Mouse (Mus musculus): ENCODE data around the gene Nrp1. TPM values are rescaled to one million over a fixed set of nuclear protein-coding genes. Genes with fewer than 3 reads are reported as not detected.

Nrp1 gene
- polyA plus RNA-seq, 1 experiment from 2014 or later, result 82.9 TPM

DNA sequence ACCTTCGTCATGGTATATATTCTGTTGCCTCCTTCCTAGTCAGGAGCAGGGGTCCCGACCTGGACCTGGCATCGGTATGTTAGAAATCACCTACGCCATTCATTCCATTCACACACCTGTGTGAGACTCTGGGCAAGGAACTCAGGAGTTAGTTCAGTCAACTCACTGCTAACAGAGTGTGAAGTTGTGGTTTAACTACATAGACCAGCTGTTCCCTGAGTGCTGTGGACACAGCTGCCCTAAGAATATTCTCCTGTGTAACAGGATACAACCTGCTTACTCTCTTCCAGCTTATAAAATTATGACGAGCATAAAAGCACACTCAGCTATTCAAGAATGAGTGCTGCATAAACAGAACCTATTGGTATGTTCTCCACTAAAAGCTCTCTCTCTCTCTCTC is 41.9 kb downstream of the Nrp1 start:
- Histone ChIP-seq H3K4me2 (ENCODE audit: low read length) (no peak overlapping the region), H3K36me3 (ENCODE audit: control insufficient read depth, insufficient read depth, low read length) (no peaks in the 10 kb centered on the region), H3K27ac (ENCODE audit: low read depth, low read length) (no peak overlapping the region), H3K9me3 (ENCODE audit: control insufficient read depth, low read length) (no peaks in the 10 kb centered on the region), H3K4me1 (ENCODE audit: control insufficient read depth, insufficient read depth, low read depth, low read length) (0 out of 2 replicates have a peak, but pooled peaks cover 4% of the 10 kb centered on the region), H3K4me3 (ENCODE audit: low read length) (no peak overlapping the region), H3K9ac (ENCODE audit: low read depth, low read length) (no peak overlapping the region), H3K27me3 (replicated peaks; ENCODE audit: control insufficient read depth, insufficient read depth, low read length) (no peaks in the 10 kb centered on the region)
- ATAC-seq, result no peak
- WGBS, result 88% methylated on average over 5 of the region's 5 CpGs

DNA sequence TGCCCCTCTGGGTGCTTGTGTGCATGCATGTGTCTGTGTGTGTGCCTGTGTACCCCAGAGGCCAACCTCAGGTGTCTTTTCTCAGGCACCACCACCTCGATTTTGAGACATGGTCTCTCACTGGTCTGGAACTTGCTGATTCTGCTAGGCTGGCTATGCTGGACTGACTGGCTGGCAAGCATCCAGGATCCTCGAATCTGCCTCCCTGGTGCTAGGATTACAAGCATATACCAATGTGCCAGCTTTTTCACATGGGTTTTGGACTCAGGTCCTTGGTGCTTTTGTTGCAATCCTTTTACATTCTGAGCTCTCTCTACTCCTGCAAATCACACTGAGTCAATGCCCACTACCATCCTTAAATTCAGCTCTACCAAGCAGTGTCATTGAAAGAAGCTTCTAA is 46.5 kb downstream of the Nrp1 start:
- H3K36me3 ChIP-seq (ENCODE audit: control insufficient read depth, insufficient read depth, low read length), result no peaks in the 10 kb centered on the region
- H3K4me1 ChIP-seq (ENCODE audit: control insufficient read depth, insufficient read depth, low read depth, low read length), result no peaks in the 10 kb centered on the region
- ATAC-seq, result no peak
- H3K9me3 ChIP-seq (ENCODE audit: control insufficient read depth, low read length), result no peaks in the 10 kb centered on the region
- 39% methylated on average over 2 of the region's 2 CpGs for WGBS
- no peak overlapping the region for H3K9ac ChIP-seq (ENCODE audit: low read depth, low read length)
- H3K4me3 ChIP-seq (ENCODE audit: low read length), result no peak overlapping the region
- no peak overlapping the region for H3K27ac ChIP-seq (ENCODE audit: low read depth, low read length)
- H3K27me3 ChIP-seq (replicated peaks; ENCODE audit: control insufficient read depth, insufficient read depth, low read length), result no peaks in the 10 kb centered on the region
- no peak overlapping the region for H3K4me2 ChIP-seq (ENCODE audit: low read length)

DNA sequence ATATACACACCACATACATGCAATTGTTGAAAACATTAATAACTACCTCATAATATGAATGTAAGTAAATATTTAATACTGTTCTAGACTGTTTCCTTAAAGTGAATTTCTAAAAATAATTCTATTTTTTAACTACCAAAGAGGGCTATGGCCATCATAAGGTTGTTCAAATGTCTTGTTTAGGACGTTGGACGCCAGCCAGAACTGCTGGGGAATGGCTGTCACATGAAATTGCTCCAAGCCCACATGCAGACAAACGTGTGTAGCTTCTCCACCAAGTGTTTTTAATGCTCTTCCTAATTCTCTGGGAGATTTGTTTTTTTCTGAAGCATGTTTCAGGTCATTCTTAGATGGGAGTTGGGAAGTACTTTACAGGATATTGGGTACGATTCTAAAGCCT is 55.0 kb downstream of the Nrp1 start:
- 65% methylated on average over 4 of the region's 4 CpGs for WGBS
- no peak overlapping the region for H3K9ac ChIP-seq (ENCODE audit: low read depth, low read length)
- H3K36me3 ChIP-seq (ENCODE audit: control insufficient read depth, insufficient read depth, low read length), result no peaks in the 10 kb centered on the region
- peaks cover 17% of the 10 kb centered on the region for H3K4me1 ChIP-seq (ENCODE audit: control insufficient read depth, insufficient read depth, low read depth, low read length)
- H3K4me2 ChIP-seq (ENCODE audit: low read length), result no peak overlapping the region
- H3K9me3 ChIP-seq (ENCODE audit: control insufficient read depth, low read length), result no peaks in the 10 kb centered on the region
- no peaks in the 10 kb centered on the region for H3K27me3 ChIP-seq (replicated peaks; ENCODE audit: control insufficient read depth, insufficient read depth, low read length)
- H3K27ac ChIP-seq (ENCODE audit: low read depth, low read length), result no peak overlapping the region
- H3K4me3 ChIP-seq (ENCODE audit: low read length), result no peak overlapping the region
- ATAC-seq, result no peak

DNA sequence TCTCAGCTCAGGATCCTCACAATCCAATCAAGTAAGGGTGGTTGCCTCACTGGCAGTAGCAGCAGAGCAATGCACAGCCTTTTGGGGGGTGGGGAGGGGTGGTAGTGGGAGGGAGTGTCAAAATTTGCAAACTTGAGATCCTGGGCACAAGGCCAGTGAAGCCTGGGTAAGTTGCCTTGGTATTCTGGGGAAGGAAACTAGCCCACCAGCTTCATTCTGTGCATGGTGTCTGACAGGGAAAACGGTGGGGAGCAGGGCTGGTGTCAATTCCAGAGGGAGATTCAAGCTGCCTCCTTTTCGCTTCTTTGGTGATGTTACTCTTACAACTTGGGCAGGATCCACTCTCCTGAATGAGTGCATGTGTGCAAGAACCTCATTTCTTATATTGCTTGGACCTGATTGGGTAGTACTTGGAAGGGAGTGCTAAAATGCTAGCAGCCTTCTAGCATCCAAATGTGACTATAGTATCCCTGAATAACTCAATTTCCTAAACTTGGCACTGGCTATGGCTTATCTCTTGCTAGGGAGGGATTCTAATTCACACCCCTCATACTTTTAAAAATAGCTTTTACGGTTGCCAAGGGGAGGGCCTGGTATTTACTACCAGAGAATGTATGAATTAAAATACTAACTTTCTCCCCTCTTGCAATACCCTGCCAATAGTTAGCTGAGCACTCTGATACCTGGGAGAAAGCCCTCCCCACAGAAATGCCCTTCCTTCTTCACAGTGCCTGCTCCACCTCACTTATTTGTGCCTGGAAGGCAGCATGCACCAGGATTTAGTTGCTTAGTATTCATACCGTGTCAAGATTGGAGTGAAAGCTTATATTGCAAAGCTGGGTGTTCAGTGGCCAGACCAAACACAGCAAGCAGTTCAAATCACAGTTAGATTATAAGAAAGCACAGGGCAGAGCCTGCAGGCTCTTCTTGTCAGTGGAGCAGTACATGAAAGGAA is 57.6 kb downstream of the Nrp1 start:
- H3K27ac ChIP-seq (ENCODE audit: low read depth, low read length), result peak overlapping the region; percentile 51
- WGBS, result 33% methylated on average over 4 of the region's 4 CpGs
- H3K36me3 ChIP-seq (ENCODE audit: control insufficient read depth, insufficient read depth, low read length), result no peaks in the 10 kb centered on the region
- H3K9ac ChIP-seq (ENCODE audit: low read depth, low read length), result 0 out of 2 replicates have a peak overlapping the region, but pooled peaks have one; percentile 8
- H3K4me1 ChIP-seq (ENCODE audit: control insufficient read depth, insufficient read depth, low read depth, low read length), result peaks cover 17% of the 10 kb centered on the region
- H3K4me2 ChIP-seq (ENCODE audit: low read length), result no peak overlapping the region
- no peaks in the 10 kb centered on the region for H3K27me3 ChIP-seq (replicated peaks; ENCODE audit: control insufficient read depth, insufficient read depth, low read length)
- peak; percentile 51 for ATAC-seq
- H3K4me3 ChIP-seq (ENCODE audit: low read length), result no peak overlapping the region
- H3K9me3 ChIP-seq (ENCODE audit: control insufficient read depth, low read length), result no peaks in the 10 kb centered on the region

DNA sequence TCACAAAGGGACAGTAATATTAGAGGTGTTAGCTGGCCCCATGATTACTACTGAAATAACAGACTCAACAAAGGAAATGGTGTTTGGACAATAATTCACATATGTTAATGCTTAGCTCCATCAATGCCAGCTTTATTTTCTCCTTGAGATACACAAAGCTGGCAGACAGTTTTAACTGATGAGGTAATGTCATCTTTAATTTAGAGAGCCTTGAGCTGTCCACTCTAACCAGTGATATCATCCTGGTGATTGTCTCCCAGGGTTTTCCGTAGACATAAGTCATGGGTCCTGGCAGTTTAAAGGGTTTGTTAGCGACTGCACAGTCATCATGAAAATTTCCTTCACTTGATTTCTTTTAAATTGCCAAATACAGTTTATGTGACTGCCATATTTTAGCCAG is 58.5 kb downstream of the Nrp1 start:
- H3K27ac ChIP-seq (ENCODE audit: low read depth, low read length), result no peak overlapping the region; the same call in 1 of the 2 replicates
- no peaks in the 10 kb centered on the region for H3K9me3 ChIP-seq (ENCODE audit: control insufficient read depth, low read length)
- ATAC-seq, result no peak
- H3K27me3 ChIP-seq (replicated peaks; ENCODE audit: control insufficient read depth, insufficient read depth, low read length), result no peaks in the 10 kb centered on the region
- WGBS, result 45% methylated on average over 2 of the region's 2 CpGs
- H3K36me3 ChIP-seq (ENCODE audit: control insufficient read depth, insufficient read depth, low read length), result no peaks in the 10 kb centered on the region
- peaks cover 17% of the 10 kb centered on the region for H3K4me1 ChIP-seq (ENCODE audit: control insufficient read depth, insufficient read depth, low read depth, low read length)
- H3K9ac ChIP-seq (ENCODE audit: low read depth, low read length), result no peak overlapping the region
- no peak overlapping the region for H3K4me3 ChIP-seq (ENCODE audit: low read length)
- H3K4me2 ChIP-seq (ENCODE audit: low read length), result no peak overlapping the region

DNA sequence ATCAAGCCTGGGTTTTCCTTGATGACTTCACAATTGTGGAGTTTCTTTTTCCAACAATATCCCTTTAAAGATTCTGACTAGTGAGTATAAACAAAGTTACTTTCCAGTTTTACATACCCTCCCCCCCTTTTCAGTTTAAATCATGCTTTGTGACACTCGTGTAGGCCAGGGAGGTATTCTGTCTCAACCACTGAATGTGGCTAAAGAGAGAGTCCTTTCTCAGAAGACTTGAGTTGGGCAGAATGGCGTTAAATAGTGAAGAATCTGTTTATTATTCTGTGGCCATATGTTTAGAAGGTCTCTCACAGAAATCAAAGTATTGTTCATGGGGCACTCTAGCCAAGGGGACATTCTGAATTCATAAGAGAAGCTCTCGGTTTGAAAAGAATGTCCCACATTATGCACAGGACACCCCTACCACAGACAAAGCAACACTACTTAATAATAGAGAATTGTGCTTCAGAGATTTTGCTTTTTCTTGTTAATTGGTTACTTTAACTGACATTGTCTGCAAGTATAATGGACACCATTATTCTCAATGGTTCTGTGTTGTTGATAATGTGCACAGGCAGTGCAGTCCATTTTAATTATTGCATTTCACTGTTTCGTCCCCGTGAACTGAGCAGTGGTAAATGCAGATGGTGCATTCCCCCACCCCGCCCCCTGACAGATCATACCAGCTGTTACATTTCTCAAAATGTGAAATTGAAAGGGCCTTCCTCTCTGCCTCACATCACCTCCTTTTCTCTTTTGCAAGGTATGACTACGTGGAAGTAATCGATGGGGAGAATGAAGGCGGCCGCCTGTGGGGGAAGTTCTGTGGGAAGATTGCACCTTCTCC is 59.8 kb downstream of the Nrp1 start:
- no peak overlapping the region for H3K27ac ChIP-seq (ENCODE audit: low read depth, low read length)

DNA sequence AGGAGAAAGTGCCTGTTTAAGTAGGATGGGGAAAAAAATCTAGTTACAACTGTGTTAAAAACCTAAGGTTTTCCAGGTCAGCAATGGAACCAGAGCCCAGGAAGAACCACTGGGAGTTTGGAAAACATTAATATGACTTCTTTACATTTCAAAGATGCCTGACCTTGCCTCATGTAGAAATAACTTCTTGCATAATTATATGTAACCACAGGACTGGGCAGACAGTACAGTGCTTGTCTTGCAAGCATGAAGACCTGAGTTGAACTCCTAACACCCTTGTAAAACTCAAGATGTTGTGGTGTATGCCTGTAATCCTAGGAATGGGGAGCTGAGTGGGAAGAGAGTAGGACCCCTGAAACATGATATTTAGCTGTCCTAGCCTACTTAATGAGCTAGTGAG is 61.6 kb downstream of the Nrp1 start:
- Histone ChIP-seq H3K9ac (ENCODE audit: low read depth, low read length) (no peak overlapping the region), H3K4me2 (ENCODE audit: low read length) (no peak overlapping the region), H3K4me1 (ENCODE audit: control insufficient read depth, insufficient read depth, low read depth, low read length) (peaks cover 17% of the 10 kb centered on the region), H3K36me3 (ENCODE audit: control insufficient read depth, insufficient read depth, low read length) (no peaks in the 10 kb centered on the region), H3K4me3 (ENCODE audit: low read length) (no peak overlapping the region), H3K27me3 (replicated peaks; ENCODE audit: control insufficient read depth, insufficient read depth, low read length) (no peaks in the 10 kb centered on the region), H3K9me3 (ENCODE audit: control insufficient read depth, low read length) (no peaks in the 10 kb centered on the region), H3K27ac (ENCODE audit: low read depth, low read length) (no peak overlapping the region)
- ATAC-seq, result no peak

More for the DNA sequence above, 59.8 kb downstream of the Nrp1 start:
- H3K4me3 ChIP-seq (ENCODE audit: low read length), result no peak overlapping the region
- H3K9ac ChIP-seq (ENCODE audit: low read depth, low read length), result no peak overlapping the region
- no peaks in the 10 kb centered on the region for H3K9me3 ChIP-seq (ENCODE audit: control insufficient read depth, low read length)
- H3K27me3 ChIP-seq (replicated peaks; ENCODE audit: control insufficient read depth, insufficient read depth, low read length), result no peaks in the 10 kb centered on the region
- 46% methylated on average over 10 of the region's 10 CpGs for WGBS
- H3K4me1 ChIP-seq (ENCODE audit: control insufficient read depth, insufficient read depth, low read depth, low read length), result peaks cover 17% of the 10 kb centered on the region
- no peaks in the 10 kb centered on the region for H3K36me3 ChIP-seq (ENCODE audit: control insufficient read depth, insufficient read depth, low read length)
- H3K4me2 ChIP-seq (ENCODE audit: low read length), result no peak overlapping the region
- ATAC-seq, result no peak

DNA sequence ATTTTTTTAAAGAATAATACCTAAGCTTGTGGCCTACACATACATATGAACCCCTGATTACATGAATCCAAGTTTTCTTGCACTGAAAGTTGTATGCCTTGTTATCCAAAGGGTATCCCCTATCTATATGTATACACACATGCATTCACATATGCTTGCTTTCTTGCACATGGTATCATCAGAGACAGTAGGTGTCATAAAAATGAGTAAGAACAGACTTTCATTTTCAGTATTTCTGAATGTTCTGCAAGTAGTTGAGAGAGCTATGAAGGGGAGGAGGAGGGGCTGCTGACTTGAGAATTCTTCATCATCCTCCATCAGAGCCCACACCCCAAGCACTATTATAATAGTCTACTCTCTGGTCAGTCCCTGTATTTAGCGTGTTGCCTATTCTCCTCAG is 62.0 kb downstream of the Nrp1 start:
- H3K9me3 ChIP-seq (ENCODE audit: control insufficient read depth, low read length), result no peaks in the 10 kb centered on the region
- 92% methylated on average over 1 of the region's 1 CpGs for WGBS
- ATAC-seq, result no peak
- no peak overlapping the region for H3K27ac ChIP-seq (ENCODE audit: low read depth, low read length)
- no peak overlapping the region for H3K4me3 ChIP-seq (ENCODE audit: low read length)
- no peaks in the 10 kb centered on the region for H3K27me3 ChIP-seq (replicated peaks; ENCODE audit: control insufficient read depth, insufficient read depth, low read length)
- H3K9ac ChIP-seq (ENCODE audit: low read depth, low read length), result no peak overlapping the region
- no peak overlapping the region for H3K4me2 ChIP-seq (ENCODE audit: low read length)
- peaks cover 15% of the 10 kb centered on the region for H3K4me1 ChIP-seq (ENCODE audit: control insufficient read depth, insufficient read depth, low read depth, low read length)
- no peaks in the 10 kb centered on the region for H3K36me3 ChIP-seq (ENCODE audit: control insufficient read depth, insufficient read depth, low read length)

DNA sequence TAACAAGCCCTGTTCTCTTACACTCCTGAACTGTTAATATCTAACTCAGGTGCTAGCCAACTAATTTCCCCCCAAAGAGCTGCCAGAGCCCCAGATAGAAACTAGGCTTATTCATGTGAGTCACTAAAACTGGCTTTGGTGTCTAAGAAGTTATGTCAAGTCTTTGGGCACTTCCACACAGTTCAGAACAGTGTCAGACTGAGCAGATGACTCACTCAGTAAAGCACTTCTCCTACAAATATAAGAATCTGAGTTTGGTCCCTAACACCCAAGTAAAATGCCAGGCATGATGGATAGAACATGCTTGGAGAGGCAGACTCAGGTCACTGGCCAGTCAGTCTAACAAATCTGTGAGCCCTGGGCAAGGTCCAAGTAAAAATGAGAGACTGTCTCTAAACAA is 65.4 kb downstream of the Nrp1 start:
- H3K4me1 ChIP-seq (ENCODE audit: control insufficient read depth, insufficient read depth, low read depth, low read length), result no peaks in the 10 kb centered on the region
- H3K36me3 ChIP-seq (ENCODE audit: control insufficient read depth, insufficient read depth, low read length), result no peaks in the 10 kb centered on the region
- no peak for ATAC-seq
- H3K4me3 ChIP-seq (ENCODE audit: low read length), result no peak overlapping the region
- no peaks in the 10 kb centered on the region for H3K9me3 ChIP-seq (ENCODE audit: control insufficient read depth, low read length)
- no peaks in the 10 kb centered on the region for H3K27me3 ChIP-seq (replicated peaks; ENCODE audit: control insufficient read depth, insufficient read depth, low read length)
- H3K9ac ChIP-seq (ENCODE audit: low read depth, low read length), result no peak overlapping the region
- H3K27ac ChIP-seq (ENCODE audit: low read depth, low read length), result no peak overlapping the region
- no peak overlapping the region for H3K4me2 ChIP-seq (ENCODE audit: low read length)

Measured in hindbrain, embryonic 16.5 days (tissue).